Mouse (Mus musculus) layer of hippocampus, postnatal 10 days (tissue): ENCODE results near the gene Tmem206. TPM values are rescaled to one million over a fixed set of nuclear protein-coding genes. Genes with fewer than 3 reads are reported as not detected.
A peak's percentile ranks its signal among the peaks of the same experiment; 100 is the strongest.

Experiments
- DNase-seq, 2 experiments: peaks; one replicate each; pipeline ENCODE4 v3.0.0; 2021; ENCODE audit warnings: low spot score in 2 of 2
- long read RNA-seq: library from polyadenylated mRNA; stranded (forward); transcript quantifications from one replicate; pipeline ENCODE4 v2.0.0, GENCODE M21; 2023
- total RNA-seq, 2 experiments: library from RNA; stranded (reverse); gene quantifications; 2 replicates each; pipeline ENCODE4 v1.2.3; 2021

The Tmem206 gene
- total RNA-seq = 10 to 100 TPM; 12.1 to 12.8 TPM
- long read RNA-seq, transcript Tmem206-201 (8 exons, 2,246 nt) = major isoform, 19 of 20 reads
- long read RNA-seq, partial matches to known transcripts = 0 of 20 reads
- long read RNA-seq, other reads (novel, unspliced or antisense) = 1 of 20 reads

DNA sequence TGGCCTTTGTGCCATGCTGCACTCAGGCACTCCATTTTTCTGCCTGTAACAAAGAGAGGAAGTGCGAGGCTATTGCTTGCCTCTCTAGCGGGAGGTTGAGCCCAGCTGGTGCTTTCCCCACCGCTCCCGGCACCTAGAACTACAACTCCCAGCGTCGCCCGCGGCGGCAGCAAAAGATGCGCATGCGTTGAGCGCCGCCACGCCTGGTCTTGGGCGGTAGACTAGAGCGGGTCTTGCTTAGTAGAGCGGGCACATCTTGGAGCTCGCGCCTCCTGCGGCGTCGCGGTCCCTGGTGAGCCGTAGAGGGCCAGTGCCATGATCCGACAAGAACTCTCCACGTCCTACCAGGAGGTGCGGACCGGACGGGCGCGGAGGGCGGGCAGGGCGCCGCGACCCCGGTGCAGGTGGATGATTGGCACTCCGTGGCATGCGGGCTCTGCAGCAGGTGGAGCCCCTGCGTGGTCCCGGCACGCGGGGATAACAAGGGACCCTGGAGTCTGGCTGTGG, at the start of gene Tmem206:
Tmem206 (plus strand) TSS at position 187 of the 507 bp plus-strand sequence.
- DNase-seq = peak; percentile 96 to 97

DNA sequence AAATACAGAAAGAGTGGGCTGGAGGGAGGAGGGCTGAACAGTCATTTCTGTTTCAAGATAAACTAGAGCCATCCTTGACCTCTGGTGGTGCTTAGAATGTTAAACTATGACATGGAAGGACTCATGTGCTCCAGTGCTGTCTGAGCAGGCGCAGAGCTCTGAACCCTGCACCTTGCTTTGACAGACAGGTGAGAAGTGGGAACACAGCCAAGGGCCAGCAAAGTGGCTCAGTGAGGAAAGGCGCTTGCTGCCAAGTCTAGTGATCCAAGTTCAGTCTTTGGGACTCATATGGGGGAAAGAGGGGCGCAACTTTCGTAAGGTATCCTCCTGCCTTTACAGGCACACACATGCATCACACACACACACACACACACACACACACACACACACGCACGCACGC, 49.5 kb upstream of the Tmem206 start:
- DNase-seq = no peak

DNA sequence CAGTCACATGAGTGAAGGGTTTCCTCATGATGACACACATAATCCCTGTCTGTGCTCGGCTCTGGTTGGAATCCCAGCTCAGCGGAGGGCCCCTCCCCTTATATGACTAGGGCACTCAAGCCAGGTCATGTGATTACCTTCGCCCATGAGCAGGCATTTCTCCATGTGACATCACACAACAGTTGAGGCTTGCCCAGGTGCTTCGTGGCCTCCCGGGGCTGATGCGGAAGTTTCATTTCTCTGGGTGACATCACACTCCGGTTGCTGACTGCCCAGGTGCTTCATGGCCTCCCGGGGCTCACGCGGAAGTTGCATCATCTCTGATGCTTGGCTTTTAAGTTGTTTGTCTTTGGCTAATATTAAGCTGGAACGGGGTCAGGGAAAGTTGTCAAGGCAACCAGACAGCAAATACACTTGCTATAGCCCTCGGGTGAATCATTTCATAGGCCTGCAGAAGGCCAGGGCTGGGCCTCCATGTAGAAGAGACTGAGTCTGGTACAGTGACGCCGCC, 48.1 kb upstream of the Tmem206 start:
- no peak for DNase-seq

DNA sequence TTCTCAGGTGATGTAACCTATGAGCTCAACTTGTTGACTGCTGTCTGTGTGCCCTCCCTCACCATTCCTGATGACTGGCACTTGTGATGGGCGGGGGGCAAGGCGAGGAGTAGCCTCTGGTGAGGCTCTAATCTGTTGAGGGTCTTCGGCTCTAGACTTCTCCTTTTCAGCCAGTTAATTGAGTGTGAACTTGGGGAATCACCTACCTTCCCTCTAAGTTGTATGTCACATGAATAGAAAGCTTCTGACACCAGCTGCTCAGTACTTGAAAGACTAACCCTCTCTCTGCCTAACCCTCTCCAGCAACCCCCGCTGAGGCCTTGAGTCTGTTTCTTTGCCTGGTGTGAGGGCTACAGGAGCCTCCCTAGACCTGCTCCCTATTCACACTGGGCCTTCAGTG, 47.4 kb upstream of the Tmem206 start:
- DNase-seq = no peak

DNA sequence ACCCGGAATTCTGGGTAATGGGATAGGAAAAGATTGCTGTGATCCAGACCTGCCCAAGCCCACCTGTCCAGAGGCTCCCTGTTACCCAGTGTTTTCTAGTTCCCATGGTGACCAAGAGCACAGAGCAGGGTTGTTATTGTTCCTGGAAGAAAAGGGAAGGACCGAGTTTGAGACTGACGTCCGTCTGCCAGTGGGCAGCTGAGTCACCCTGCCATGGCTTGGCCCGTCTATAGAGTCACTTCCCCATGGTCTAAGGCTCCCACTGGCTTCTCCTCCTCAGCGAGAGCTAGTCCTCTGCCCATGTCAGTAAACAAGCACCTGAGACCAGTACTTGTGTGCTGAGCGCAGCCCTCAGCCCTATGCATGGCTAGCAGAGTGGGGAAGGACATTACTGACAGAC, 44.5 kb upstream of the Tmem206 start:
- DNase-seq = no peak

DNA sequence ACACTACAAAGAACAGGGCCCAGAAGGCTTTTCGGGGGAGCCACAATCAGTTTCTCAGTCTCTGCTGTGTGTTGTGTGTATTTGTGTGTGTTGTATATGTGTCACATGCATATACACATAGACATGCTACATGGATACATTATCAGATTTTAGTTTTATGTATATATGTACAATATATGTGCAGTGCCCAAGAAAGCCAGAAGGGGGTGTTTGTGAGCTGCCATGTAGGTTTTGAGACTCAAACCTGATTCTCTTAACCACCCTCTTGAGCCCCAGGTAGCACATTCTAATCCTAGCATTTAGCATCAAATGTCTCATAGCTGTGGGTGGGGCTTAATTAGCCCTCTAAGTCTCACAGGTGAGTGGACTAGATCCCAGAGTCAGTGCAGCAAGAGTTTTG, 43.4 kb upstream of the Tmem206 start:
- DNase-seq = no peak

DNA sequence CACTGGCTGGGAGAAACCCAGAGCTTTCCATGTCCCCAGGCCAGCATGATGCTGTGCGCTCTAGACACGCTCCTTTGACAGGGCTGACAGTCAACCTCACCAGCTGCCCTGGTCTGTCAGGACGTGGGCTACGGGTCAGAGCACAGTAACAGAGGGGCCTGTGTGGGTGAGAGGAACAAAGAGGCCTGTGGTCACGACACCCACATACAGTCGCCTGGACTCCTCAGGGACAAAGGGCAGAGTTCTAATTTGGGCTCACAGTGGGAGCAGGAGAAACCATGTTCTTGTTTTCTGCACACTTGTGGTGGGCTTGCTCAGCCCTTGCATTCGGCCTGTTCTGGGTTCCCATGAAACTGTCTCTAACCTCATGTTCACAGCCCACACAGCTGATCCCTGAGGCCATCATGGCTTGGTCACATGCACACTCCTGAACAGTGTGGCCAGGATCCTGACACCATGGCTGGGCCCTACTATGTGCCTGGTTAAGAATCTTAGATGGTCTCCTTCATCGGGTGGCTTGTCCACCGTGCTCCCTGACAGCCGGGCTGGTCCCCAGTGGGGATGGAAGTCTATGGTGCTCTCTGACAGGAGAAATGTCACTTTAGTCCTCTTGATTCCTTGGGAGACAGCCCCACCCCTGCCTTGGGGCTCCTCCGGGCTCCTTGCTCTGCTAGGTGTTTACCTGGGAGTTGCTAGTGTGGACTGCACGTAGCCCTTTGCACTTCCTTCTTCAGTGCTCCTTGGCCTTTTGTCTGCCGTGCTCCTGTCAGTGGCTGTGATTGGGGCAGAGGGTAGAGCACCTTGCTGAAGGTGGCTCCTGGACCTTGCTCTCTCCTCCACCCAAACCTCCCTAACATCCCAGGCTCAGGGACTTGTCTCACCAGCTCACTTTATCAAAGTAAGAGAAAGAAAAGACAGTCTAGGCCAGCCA, 42.3 kb upstream of the Tmem206 start:
- DNase-seq = no peak

DNA sequence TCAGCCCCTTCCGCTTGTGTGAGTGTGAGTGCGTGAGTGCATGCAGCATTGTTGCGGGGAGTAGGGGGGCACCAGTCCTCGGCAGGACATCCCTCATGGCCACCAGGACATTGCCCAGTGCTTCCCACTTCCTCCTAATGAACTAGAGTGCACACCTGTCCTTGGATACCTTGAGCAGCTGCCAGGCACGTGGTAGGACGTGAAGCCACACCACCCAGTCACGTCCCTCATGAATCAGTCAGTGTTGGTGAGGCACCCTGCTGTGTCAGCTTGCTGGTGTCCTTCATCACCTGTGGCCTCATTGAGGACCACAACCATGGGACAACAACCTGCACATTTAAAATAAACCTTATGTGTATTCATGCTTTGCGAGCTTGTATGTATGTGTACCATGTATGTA, 41.2 kb upstream of the Tmem206 start:
- DNase-seq = no peak

DNA sequence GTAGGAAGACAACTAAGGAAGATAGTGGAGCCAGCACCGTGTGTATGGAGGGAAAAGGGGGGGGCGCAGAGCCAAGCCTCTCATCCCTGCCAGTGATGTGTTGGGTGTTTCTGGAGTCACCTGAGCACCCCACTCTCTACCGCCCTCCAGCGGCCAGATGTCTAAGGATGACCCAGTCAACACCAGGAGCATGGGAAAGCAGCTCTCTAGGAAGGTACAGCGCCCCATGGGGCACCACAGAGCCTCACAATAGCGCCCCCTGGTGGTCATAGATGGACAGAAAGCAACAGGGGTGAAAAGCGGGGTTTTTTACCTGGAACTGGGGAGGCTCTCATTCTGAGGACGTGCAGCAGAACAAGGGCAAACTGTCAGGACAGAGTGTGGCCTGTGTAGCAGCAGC, 37.0 kb upstream of the Tmem206 start:
- DNase-seq = peak; percentile 35 to 50

DNA sequence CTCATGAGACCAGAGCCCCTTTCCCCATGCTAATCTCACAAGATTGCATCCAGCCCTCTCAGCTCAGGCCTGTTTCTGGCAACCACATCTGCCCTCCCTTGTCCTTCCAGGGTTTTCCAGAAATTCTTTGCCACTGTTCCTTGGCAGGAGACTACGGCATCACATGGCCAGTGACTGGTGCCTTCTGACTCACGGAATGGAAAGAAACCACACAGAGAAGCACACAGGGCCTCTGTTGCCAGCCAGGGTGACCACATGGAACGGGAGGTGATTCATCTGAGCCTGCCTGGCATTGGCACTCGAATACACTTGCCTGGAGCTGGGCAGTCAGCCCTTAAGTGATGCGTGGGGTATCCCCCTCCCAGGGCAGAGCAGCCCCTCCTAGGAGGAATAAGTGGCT, 33.4 kb upstream of the Tmem206 start:
- DNase-seq = peak; percentile 57 to 61

DNA sequence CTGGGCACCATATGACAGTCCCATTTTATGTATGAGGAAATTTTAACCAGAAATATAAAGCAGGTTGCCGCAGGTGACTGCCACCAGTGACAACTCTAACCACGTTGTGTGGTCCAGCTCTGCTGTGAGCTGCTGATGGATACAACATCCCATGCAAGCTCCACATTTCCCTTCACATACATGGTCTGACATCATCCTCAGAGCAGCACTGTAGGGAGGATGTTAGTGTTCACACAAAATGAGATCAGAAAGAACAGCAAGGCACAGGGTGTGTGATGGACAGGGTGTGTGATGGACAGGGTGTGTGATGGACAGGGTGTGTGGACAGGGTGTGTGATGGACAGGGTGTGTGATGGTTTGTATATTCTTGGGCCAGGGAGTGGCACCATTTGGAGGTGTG, 32.7 kb upstream of the Tmem206 start:
- no peak for DNase-seq

DNA sequence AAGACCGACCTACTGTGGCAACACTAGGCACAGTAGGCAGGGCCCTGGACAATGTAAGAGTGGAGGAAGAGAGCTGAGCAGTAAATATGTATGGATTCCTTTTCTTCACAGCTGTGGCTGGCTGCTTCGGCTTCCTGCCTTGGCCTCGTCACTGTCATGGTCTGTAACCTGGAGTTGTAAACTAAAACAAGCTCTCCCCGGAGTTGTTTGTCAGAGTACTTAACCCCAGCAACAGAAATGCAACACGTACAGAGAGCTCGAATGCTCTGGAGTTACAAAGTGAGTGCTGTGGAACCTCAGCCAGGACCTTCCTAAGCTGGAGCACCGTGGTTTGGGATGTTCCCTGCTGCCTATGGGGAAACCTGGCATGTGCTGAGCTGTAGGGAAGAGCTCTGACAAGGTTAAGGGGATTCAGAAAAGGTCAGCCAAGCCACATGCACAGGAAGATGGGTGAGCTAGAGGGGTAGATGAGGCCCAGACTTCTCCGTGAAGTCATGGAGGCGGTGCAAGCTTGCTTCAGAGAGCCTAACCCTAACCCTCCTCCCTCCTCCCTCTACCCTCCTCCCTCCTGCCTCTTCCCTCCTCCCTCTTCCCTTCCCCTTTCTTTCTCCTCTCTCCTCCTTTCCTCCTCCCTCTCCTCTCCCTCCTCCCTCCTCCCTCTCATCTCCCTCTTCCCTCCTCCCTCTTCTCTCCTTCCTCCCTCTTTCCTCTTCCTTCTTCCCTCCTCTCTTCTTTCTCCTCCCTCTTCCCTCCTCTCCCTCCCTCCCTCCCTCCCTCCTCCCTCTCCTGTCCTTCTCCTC, 31.5 kb upstream of the Tmem206 start:
- DNase-seq = no peak

DNA sequence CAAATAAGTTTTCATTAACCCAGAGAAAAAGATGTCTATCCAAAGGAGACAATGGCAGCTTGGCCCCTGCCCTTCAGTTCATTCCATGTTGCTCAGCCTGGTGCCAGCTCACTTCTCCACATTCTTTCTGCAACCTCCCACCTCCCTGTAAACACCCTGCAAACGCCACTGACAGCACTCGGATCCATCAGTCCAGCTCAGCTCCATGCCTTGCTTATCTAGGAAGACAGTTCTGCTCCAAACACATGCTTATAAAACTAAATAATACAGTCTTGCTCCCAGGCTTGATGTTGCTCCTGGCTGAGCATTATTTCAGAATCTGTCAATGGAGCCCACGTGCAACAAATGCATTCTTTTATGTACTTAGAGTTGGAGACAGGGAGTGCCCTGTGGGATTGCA, 29.9 kb upstream of the Tmem206 start:
- DNase-seq = no peak

DNA sequence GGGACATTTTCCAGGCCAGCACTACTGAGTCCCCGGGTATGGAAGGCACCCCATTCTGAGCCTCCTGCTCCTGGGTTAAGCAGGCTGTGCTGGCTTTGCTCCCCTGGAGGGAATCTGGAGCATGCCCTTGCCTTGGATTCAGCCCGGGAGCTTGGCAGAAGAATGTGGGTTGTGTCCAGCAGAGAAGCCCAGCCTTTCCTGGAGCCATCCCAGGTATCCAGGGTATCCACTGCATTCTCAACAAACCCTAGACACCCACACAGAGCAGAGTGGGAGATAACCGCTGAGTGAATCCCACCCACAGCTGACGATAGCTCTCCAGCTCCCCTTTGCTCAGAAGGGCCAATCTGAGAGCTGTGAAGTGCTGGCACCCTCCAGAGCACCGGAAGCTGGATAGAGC, 29.3 kb upstream of the Tmem206 start:
- DNase-seq = peak; percentile 51 to 63

DNA sequence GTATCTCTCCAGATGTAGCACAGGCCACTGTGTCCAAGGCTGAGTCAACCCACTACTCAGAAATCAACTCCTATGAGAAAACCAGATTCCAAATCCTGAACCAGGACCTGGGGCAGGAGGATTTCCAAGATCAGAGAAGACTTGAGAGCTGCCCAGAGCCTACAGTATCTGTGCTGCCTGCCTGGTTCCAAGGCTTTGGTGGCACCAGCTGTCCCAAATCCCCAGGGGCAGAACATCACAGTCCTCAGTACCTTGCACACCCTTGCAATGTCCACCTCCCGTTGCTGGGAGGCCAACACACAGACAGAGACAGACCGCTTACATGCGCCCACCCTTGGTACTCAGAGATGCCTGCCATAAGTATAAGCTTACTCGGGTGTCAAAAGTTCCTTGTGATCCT, 27.4 kb upstream of the Tmem206 start:
- no peak for DNase-seq

DNA sequence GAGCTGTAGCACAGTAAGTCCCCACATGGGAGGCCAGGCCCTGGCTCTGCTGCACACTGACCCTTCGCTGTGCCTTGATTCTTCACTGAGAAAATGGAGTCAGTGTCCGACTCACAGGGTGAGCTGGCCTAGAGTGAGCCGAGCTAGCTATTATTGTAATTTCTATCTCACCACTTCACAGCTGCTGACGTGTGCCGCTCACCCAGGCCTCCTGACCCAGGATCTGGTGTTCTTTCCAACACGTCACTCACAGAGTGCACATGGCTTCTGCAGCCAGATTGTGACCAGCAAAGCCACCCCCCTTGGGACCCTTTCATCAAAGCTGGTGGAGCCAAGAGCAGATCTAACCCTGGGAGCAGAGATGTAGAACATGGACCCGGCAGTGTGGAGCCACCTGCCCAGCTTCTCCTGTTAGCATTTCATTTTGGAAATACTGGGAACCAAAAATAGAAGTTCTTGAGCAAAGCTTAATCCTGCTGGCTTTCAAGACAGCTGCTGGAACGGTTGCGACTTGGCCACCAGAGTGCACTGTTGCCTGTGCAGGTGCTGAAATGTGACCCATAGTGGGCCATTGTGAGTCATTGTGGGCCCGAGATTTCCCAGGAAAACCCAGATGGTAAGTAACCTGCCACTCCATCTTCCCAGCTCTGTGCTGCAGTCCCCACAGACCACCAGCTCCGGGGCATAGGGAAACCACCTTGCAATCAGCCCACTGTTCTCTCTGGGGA, 26.3 kb upstream of the Tmem206 start:
- peak; percentile 39 to 49 for DNase-seq

DNA sequence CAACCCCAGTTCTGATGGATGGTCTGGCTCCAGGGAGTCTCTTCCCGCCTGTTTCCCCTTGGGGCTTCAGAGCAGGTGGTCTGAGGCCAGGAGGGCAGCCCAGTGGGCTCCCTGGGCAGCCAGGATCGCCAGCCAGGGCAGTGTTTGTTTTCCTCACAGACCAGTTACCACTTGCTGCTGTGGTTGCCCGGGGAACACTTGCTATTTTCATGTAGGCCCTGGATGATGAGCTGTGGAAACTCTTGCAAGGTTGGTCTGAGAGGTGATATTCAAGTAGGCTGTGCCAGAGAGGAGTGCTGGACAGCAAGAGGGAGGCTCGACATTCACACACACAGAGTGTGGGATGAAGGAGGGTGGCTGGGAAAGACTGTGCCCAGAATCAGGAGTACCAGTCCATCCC, 23.8 kb upstream of the Tmem206 start:
- DNase-seq = no peak

DNA sequence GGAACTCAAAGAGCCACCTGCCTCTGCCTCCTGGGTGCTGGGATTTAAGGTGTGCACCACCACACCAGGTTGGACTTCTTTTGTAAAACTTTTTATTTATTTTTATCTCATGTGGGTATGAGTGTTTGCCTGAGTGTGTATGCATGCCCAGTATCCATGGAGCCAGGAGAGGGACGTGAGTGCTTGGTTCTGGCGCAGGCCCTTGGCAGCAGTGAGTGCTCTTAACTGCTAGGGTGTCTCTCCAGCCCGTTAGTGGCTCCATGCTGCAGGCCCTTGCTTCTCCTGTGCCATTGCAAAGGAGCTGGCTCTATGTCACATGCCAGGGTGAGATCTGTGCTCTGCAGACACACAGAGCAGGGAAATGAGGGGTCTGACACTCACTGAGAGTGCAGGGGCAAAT, 22.0 kb upstream of the Tmem206 start:
- DNase-seq = no peak

DNA sequence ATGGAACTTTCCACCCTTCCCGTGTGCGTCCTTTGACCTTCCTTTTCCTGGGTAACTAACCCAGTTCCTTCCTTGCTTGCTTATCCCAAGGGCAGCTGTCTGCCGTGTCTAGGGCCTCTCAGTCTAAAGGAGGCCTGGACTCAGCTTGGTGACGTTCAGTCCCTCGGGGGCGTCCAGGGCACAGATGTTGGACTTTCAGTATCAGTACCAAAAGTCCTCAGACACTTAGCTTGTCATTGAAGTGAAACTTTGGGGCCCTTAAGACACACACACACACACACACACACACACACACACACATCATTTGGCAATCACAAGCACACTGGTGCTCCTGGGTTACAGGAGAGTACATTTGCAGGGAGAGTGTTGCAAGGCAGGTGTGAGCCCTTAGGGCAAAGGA, 21.5 kb upstream of the Tmem206 start:
- no peak for DNase-seq

DNA sequence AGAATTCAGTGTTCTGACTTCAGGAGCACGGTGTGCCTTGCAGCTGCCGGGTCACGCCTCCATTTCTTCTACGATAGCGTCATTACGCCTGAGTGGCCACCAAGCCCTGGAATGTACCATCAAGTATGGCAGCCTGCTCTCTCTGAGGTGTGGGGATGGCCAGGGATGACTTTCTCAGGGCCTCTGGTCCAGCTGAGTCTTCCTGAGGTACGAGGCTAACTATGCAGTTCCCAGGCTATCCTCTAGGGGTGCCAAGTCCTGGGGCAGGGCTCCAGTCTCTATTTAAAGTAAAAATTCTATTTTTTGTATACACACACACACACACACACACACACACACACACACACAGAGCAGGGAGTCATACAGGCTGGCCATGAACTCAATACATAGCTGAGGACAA, 20.1 kb upstream of the Tmem206 start:
- DNase-seq = no peak

DNA sequence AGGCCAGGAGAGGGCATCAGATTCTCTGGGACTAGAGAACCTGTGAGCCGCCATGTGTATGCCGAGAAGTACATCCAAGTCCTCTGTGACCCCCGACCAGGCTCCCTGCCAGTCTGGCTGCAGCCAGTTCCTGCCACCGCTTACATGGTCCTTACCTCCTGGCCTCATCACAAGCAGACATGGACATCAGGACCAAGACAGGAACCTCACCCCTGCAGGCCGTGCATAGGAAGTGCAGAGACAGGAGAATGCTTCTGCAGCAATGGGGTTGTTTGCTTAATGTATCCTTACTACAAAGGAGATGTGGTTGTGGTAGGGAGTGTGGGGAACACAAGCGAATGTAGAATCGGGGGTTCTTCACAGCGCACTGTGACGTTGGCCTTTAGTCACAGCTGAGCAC, 19.4 kb upstream of the Tmem206 start:
- no peak for DNase-seq
